Mouse (Mus musculus): ENCODE measurements around the gene Havcr2.

DNA sequence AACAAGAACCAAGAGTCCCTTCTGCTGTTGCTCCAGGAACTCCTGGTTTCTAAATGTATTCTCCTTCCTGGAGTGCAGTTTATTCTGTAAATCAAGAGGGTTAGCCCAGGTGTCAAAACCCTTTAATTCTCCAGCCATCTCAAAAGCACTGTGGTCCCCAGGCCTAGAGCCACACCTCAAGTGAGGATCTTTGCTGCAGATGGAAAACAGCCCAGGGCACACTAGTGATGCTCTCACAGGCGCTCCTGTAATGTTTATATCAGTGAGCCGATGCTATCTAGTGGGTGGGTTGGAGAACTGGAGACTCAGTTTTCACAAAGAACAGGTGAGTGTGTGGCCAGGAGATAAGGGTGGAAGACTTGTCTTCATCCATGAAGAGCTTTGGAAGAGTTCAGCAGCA, 69.2 kb downstream of the Havcr2 start, which contains the start of gene Gm12169:
- TF ChIP-seq POLR2A (IDR thresholded peaks at IDR 0.05; ENCODE audit: low read depth, low read length), result no peak
- no peak for TF ChIP-seq CTCF (conservative IDR thresholded peaks at IDR 0.05 in 1 of 2, IDR thresholded peaks at IDR 0.05 in 1 of 2; ENCODE audit: low read depth in 2 of 2, low read length in 2 of 2)
- no peak for TF ChIP-seq MAX (IDR thresholded peaks at IDR 0.05; ENCODE audit: low read length)
- TF ChIP-seq EP300 (IDR thresholded peaks at IDR 0.05; ENCODE audit: low read length), result no peak
- TF ChIP-seq ZC3H11A (IDR thresholded peaks at IDR 0.05; ENCODE audit: low read depth, low read length), result no peak
- TF ChIP-seq ZNF384 (IDR thresholded peaks at IDR 0.05; ENCODE audit: low read depth, low read length), result no peak
- no peak for TF ChIP-seq ZMIZ1 (IDR thresholded peaks at IDR 0.05; ENCODE audit: low read depth, low read length)
- TF ChIP-seq BHLHE40 (IDR thresholded peaks at IDR 0.05; ENCODE audit: low read depth, low read length), result no peak
- TF ChIP-seq SIN3A (IDR thresholded peaks at IDR 0.05; ENCODE audit: low read length), result no peak
- no peak for TF ChIP-seq ETS1 (conservative IDR thresholded peaks at IDR 0.05; ENCODE audit: low read depth, low read length)
- no peak for TF ChIP-seq USF2 (conservative IDR thresholded peaks at IDR 0.05; ENCODE audit: low read depth, low read length)

All from CH12.LX (cell line).